In genomic region chr4:123795057-123795456, GRCm38 (mm10) we compare ENCODE assay signal across 17 mouse cellular contexts. TPM values are rescaled to one million over a fixed set of nuclear protein-coding genes. Genes with fewer than 3 reads are reported as not detected.
"Had no signal": no experiment of that assay in that cellular context is flagged by ENCODE, and none has a peak within 500 bp of the region (broad histone marks: within the 10 kb centered on the region; RNA-seq: fewer than 3 reads in every experiment).

No protein-coding gene starts in this region.

- H3K4me3 ChIP-seq: midbrain, embryonic 10.5 days; midbrain, embryonic 12.5 days; myocyte; neural tube, embryonic 13.5 days; neural tube, embryonic 15.5 days had no signal

- H3K36me3 ChIP-seq: midbrain, embryonic 10.5 days; midbrain, embryonic 12.5 days; neural tube, embryonic 13.5 days; neural tube, embryonic 15.5 days had no signal

- H3K9me3 ChIP-seq: midbrain, embryonic 10.5 days; midbrain, embryonic 12.5 days; neural tube, embryonic 13.5 days; neural tube, embryonic 15.5 days had no signal

- H3K27me3 ChIP-seq: midbrain, embryonic 12.5 days; neural tube, embryonic 13.5 days; neural tube, embryonic 15.5 days had no signal

- DNase-seq: lung, adult 18-20 months; lung, embryonic 14.5 days; lung, postnatal 10 days; lung, postnatal 4 days; midbrain, embryonic 14.5 days; right cerebral cortex, postnatal 14 days; right cerebral cortex, postnatal 4 days; thymus, adult 18-20 months; thymus, postnatal 14 days; thymus, postnatal 36 days had no signal

- H3K9ac ChIP-seq: liver, embryonic 14.5 days; lung, embryonic 14.5 days; midbrain, embryonic 12.5 days; neural tube, embryonic 13.5 days; neural tube, embryonic 15.5 days had no signal

- ATAC-seq: midbrain, embryonic 16.5 days had no signal

- H3K4me2 ChIP-seq: lung, embryonic 14.5 days; midbrain, embryonic 12.5 days; neural tube, embryonic 13.5 days; neural tube, embryonic 15.5 days had no signal

- H3K27ac ChIP-seq: liver, embryonic 14.5 days; midbrain, embryonic 10.5 days; midbrain, embryonic 12.5 days; neural tube, embryonic 13.5 days; neural tube, embryonic 15.5 days had no signal

RNA-seq across cellular contexts. Expression of gene Rhbdl2, which starts 7.4 kb away (rescaled TPM):
- polyA plus RNA-seq: liver, embryonic 14.5 days had no signal
